Mouse (Mus musculus): Measurements from ENCODE around the gene Fstl3.

DNA sequence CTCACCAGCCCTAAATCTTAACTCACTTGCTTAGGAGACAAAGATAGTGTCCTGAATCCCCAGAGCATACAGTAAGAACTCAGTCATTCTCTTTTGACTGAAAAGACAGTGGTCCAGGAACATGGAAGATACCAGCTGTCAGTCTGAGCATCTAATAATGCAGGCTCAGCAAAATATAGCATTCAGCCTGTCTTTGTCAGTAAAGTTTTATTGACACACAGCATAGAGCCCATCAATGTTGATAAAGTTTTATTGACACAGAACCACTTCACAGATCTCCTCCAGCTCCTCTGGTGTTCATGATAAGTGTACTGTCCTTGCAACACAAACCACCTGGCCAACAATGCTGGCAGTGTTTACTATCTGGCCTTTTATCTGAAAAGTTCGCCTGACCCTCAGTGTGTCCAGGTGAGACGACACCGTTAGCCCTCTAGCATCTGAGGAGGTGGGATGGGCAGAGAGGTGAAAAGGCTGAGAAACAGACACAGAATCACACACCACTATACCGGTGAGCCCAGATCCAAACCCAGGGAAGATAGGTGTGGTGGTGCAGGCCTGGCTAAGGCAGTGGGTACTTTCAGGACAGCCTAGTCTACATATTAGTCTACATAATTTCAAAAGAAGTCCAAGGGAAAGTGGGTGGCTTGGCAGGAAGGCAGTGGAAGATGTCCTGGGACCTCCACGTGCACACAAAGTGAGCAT, 15.4 kb downstream of the Fstl3 start:
- no peak for TF ChIP-seq TAL1 (conservative IDR thresholded peaks at IDR 0.05; ENCODE audit: low read depth, low read length)
- TF ChIP-seq CTCF (IDR thresholded peaks at IDR 0.05; ENCODE audit: low read depth, low read length), result no peak
